Mouse (Mus musculus) hindbrain, embryonic 13.5 days (tissue): ENCODE results near the gene Pramel7. TPM values are rescaled to one million over a fixed set of nuclear protein-coding genes. Genes with fewer than 3 reads are reported as not detected.
"Not testable (repeated sequence)": the region's sequence is repeated elsewhere in the genome, so short reads cannot be mapped to it uniquely, and the experiment has no call there.

Source experiments
- ATAC-seq: fragments of 200-750 bp; cut with Nextera tagmentation; 2 replicates; pipeline ENCODE4 v1.8.0; 2017; ENCODE audit warnings: moderate TSS enrichment; ENCODE audit not compliant: low FRiP score
- H3K27ac ChIP-seq: fragments of 300-500 bp; sonication (generic); 2 replicates; pipeline ENCODE4 v1.5.1; 2015; ENCODE audit warnings: inconsistent platforms, mild to moderate bottlenecking, moderate library complexity
- H3K27me3 ChIP-seq: fragments of 300-500 bp; sonication (generic); 2 replicates; pipeline ENCODE4 v1.6.1; 2015; ENCODE audit warnings: mild to moderate bottlenecking, inconsistent platforms
- H3K36me3 ChIP-seq: fragments of 300-500 bp; sonication (generic); 2 replicates; pipeline ENCODE4 v1.6.1; 2015; ENCODE audit warnings: mild to moderate bottlenecking, inconsistent platforms
- H3K4me1 ChIP-seq: fragments of 300-500 bp; sonication (generic); replicated peaks from 2 replicates; pipeline ENCODE4 v1.6.1; 2015; ENCODE audit warnings: inconsistent platforms
- H3K4me2 ChIP-seq: fragments of 300-500 bp; sonication (generic); 2 replicates; pipeline ENCODE4 v1.6.1; 2015; ENCODE audit warnings: inconsistent platforms, mild to moderate bottlenecking, moderate library complexity
- H3K4me3 ChIP-seq: fragments of 300-500 bp; sonication (generic); 2 replicates; pipeline ENCODE4 v1.5.1; 2015; ENCODE audit warnings: mild to moderate bottlenecking, inconsistent platforms
- H3K9ac ChIP-seq: fragments of 300-500 bp; sonication (generic); 2 replicates; pipeline ENCODE4 v1.6.1; 2015; ENCODE audit warnings: mild to moderate bottlenecking, inconsistent platforms
- H3K9me3 ChIP-seq: fragments of 300-500 bp; sonication (generic); 2 replicates; pipeline ENCODE4 v1.6.1; 2016; ENCODE audit warnings: inconsistent platforms
- WGBS: fragments of 180-500 bp; shearing (Covaris S2); methylation state at CpG from one replicate; pipeline ENCODE4 v1.1.7; 2015; 5-methylcytosine and 5-hydroxymethylcytosine counted together
- polyA plus RNA-seq: library from polyadenylated mRNA; unstranded; fragments of >200 nt; fragmentation: Nextera tagmentation; extraction: Ambion mirVana; gene quantifications from 2 replicates; pipeline ENCODE4 v1.2.1, GENCODE M21; 2015

Pramel7 gene
- polyA plus RNA-seq, result not detected in 2 replicates

GRCm38 (mm10) chr2:87496993-87497392 is at the start of gene Pramel7:
Gene Pramel7, minus strand, starts transcription at chr2:87497093.
- not testable (repeated sequence) for ATAC-seq, H3K4me3 ChIP-seq, H3K9ac ChIP-seq, H3K4me1 ChIP-seq, H3K27me3 ChIP-seq, H3K36me3 ChIP-seq, H3K4me2 ChIP-seq, H3K9me3 ChIP-seq, H3K27ac ChIP-seq
- WGBS, result 94% methylated on average over 4 of the region's 5 CpGs

- Histone ChIP-seq H3K9ac (no peak within 1 kb of the TSS), H3K27me3 (no peaks in the 10 kb centered on the region), H3K27ac (no peak within 1 kb of the TSS), H3K36me3 (no peaks in the 10 kb centered on the region), H3K4me1 (no peaks in the 10 kb centered on the region), H3K4me3 (no peak within 1 kb of the TSS), H3K4me2 (no peak within 1 kb of the TSS), H3K9me3 (no peaks in the 10 kb centered on the region)
- no peak for ATAC-seq
- WGBS, result 96% methylated on average over 1 of the region's 1 CpGs
These were observed 48.5 kb upstream of the Pramel7 start, which contains the start of gene Olfr1128 for GRCm38 (mm10) chr2:87545442-87545841. Gene Olfr1128, minus strand, starts transcription at chr2:87545542.

- WGBS, result 64% methylated on average over 2 of the region's 2 CpGs
- Histone ChIP-seq H3K9ac (no peak overlapping the region), H3K4me2 (no peak overlapping the region), H3K27ac (no peak overlapping the region), H3K4me3 (no peak overlapping the region), H3K27me3 (no peaks in the 10 kb centered on the region), H3K36me3 (no peaks in the 10 kb centered on the region), H3K4me1 (no peaks in the 10 kb centered on the region), H3K9me3 (no peaks in the 10 kb centered on the region)
- no peak for ATAC-seq
These were observed 37.9 kb upstream of the Pramel7 start for GRCm38 (mm10) chr2:87534826-87535225.

GRCm38 (mm10) chr2:87531496-87531895 is 34.6 kb upstream of the Pramel7 start, which contains the start of gene Olfr153:
Gene Olfr153, plus strand, starts transcription at chr2:87531796.
- no peak within 1 kb of the TSS for H3K9ac ChIP-seq
- no peaks in the 10 kb centered on the region for H3K9me3 ChIP-seq
- no peak within 1 kb of the TSS for H3K27ac ChIP-seq
- no peaks in the 10 kb centered on the region for H3K4me1 ChIP-seq
- no peak within 1 kb of the TSS for H3K4me3 ChIP-seq
- no peak within 1 kb of the TSS for H3K4me2 ChIP-seq
- no peaks in the 10 kb centered on the region for H3K27me3 ChIP-seq
- ATAC-seq, result no peak
- no peaks in the 10 kb centered on the region for H3K36me3 ChIP-seq

- H3K27me3 ChIP-seq, H3K36me3 ChIP-seq, H3K9me3 ChIP-seq, H3K4me1 ChIP-seq, H3K9ac ChIP-seq, H3K27ac ChIP-seq: not testable (repeated sequence)
- ATAC-seq, result peak; percentile 39; the same call in 1 of the 2 replicates
- WGBS, result 30% methylated on average over 39 of the region's 39 CpGs
- Histone ChIP-seq H3K4me2 (peak overlapping the region; percentile 50), H3K4me3 (peak overlapping the region; percentile 28)
These were observed 29.2 kb upstream of the Pramel7 start for GRCm38 (mm10) chr2:87525899-87526616.

- no peaks in the 10 kb centered on the region for H3K27me3 ChIP-seq
- no peak overlapping the region for H3K27ac ChIP-seq
- H3K9ac ChIP-seq, result no peak overlapping the region
- no peak for ATAC-seq
- H3K36me3 ChIP-seq, result no peaks in the 10 kb centered on the region
- H3K9me3 ChIP-seq, result peaks cover 3% of the 10 kb centered on the region; the same call in 1 of the 2 replicates
- H3K4me1 ChIP-seq, result no peaks in the 10 kb centered on the region
- no peak overlapping the region for H3K4me2 ChIP-seq
- no peak overlapping the region for H3K4me3 ChIP-seq
- 89% methylated on average over 4 of the region's 4 CpGs for WGBS
These were observed 23.8 kb upstream of the Pramel7 start for GRCm38 (mm10) chr2:87520651-87521050.

- no peak overlapping the region for H3K9ac ChIP-seq
- WGBS, result 93% methylated on average over 3 of the region's 3 CpGs
- H3K9me3 ChIP-seq, result peaks cover 3% of the 10 kb centered on the region; the same call in 1 of the 2 replicates
- no peaks in the 10 kb centered on the region for H3K4me1 ChIP-seq
- H3K4me2 ChIP-seq, result no peak overlapping the region
- no peaks in the 10 kb centered on the region for H3K27me3 ChIP-seq
- H3K36me3 ChIP-seq, result no peaks in the 10 kb centered on the region
- ATAC-seq, result no peak
- no peak overlapping the region for H3K4me3 ChIP-seq
- H3K27ac ChIP-seq, result no peak overlapping the region
These were observed 19.7 kb upstream of the Pramel7 start for GRCm38 (mm10) chr2:87516581-87516980.

- WGBS, result 82% methylated on average over 8 of the region's 8 CpGs
- Histone ChIP-seq H3K36me3 (no peaks in the 10 kb centered on the region), H3K4me1 (no peaks in the 10 kb centered on the region), H3K4me3 (no peak overlapping the region), H3K27ac (no peak overlapping the region), H3K27me3 (no peaks in the 10 kb centered on the region), H3K9me3 (peaks cover 3% of the 10 kb centered on the region; the same call in 1 of the 2 replicates), H3K4me2 (no peak overlapping the region), H3K9ac (no peak overlapping the region)
- ATAC-seq, result no peak
These were observed 18.7 kb upstream of the Pramel7 start for GRCm38 (mm10) chr2:87515457-87516060.

GRCm38 (mm10) chr2:87515046-87515445 is 18.2 kb upstream of the Pramel7 start:
- 92% methylated on average over 2 of the region's 2 CpGs for WGBS
- Histone ChIP-seq H3K4me2 (no peak overlapping the region), H3K27ac (no peak overlapping the region), H3K9me3 (peaks cover 3% of the 10 kb centered on the region; the same call in 1 of the 2 replicates), H3K9ac (no peak overlapping the region), H3K4me3 (no peak overlapping the region), H3K4me1 (no peaks in the 10 kb centered on the region), H3K27me3 (no peaks in the 10 kb centered on the region), H3K36me3 (no peaks in the 10 kb centered on the region)
- ATAC-seq, result no peak

GRCm38 (mm10) chr2:87506265-87506664 is 9.4 kb upstream of the Pramel7 start, which contains the start of gene Pramel6:
Gene Pramel6, plus strand, starts transcription at chr2:87506565.
- Histone ChIP-seq H3K36me3 (no peaks in the 10 kb centered on the region), H3K4me3 (no peak within 1 kb of the TSS), H3K27ac (no peak within 1 kb of the TSS), H3K27me3 (no peaks in the 10 kb centered on the region), H3K4me1 (no peaks in the 10 kb centered on the region), H3K9me3 (no peaks in the 10 kb centered on the region), H3K4me2 (no peak within 1 kb of the TSS), H3K9ac (no peak within 1 kb of the TSS)
- 90% methylated on average over 6 of the region's 6 CpGs for WGBS
- no peak for ATAC-seq

GRCm38 (mm10) chr2:87482276-87482675 is 14.6 kb downstream of the Pramel7 start:
- Histone ChIP-seq H3K27me3 (no peaks in the 10 kb centered on the region), H3K4me1 (no peaks in the 10 kb centered on the region), H3K27ac (no peak overlapping the region), H3K9ac (no peak overlapping the region), H3K4me3 (no peak overlapping the region), H3K4me2 (no peak overlapping the region), H3K9me3 (no peaks in the 10 kb centered on the region), H3K36me3 (no peaks in the 10 kb centered on the region)
- no peak for ATAC-seq
- 81% methylated on average over 2 of the region's 2 CpGs for WGBS

GRCm38 (mm10) chr2:87481158-87481557 is 15.7 kb downstream of the Pramel7 start:
- no peaks in the 10 kb centered on the region for H3K4me1 ChIP-seq
- no peaks in the 10 kb centered on the region for H3K27me3 ChIP-seq
- H3K36me3 ChIP-seq, result no peaks in the 10 kb centered on the region
- no peak overlapping the region for H3K4me2 ChIP-seq
- no peak overlapping the region for H3K9ac ChIP-seq
- 92% methylated on average over 4 of the region's 4 CpGs for WGBS
- no peak for ATAC-seq
- H3K4me3 ChIP-seq, result no peak overlapping the region
- H3K27ac ChIP-seq, result no peak overlapping the region
- H3K9me3 ChIP-seq, result no peaks in the 10 kb centered on the region

- ATAC-seq, result no peak
- H3K9ac ChIP-seq, result no peak overlapping the region
- H3K27ac ChIP-seq, result no peak overlapping the region
- no peak overlapping the region for H3K4me2 ChIP-seq
- H3K9me3 ChIP-seq, result no peaks in the 10 kb centered on the region
- H3K4me3 ChIP-seq, result no peak overlapping the region
- no peaks in the 10 kb centered on the region for H3K4me1 ChIP-seq
- H3K27me3 ChIP-seq, result no peaks in the 10 kb centered on the region
- no peaks in the 10 kb centered on the region for H3K36me3 ChIP-seq
These were observed 16.7 kb downstream of the Pramel7 start for GRCm38 (mm10) chr2:87480207-87480606.
